Comparison of ENCODE assay signal across 8 mouse cellular contexts in the genomic region with DNA sequence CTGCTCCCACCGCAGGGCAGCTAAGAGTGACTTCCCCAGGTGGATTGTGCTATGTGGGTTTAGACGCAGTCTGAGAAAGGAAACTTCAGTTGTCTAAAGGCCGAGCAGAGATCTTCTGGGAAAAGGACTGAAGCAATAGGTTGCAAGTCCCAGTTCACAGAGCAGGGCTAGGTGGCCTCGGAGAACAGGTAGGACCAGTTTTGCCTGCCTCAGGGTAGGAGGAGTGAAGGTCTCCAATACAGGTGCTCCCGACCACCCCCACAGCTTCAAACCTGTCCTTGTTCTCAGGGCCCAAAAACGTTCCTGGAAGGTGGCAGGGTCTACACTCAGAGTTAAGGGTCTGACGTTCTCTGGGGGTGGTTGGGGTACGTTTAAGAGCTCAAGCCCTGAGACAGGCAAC. TPM values are rescaled to one million over a fixed set of nuclear protein-coding genes. Genes with fewer than 3 reads are reported as not detected.
DNase-seq lines count a peak whose midpoint lies in the region; ATAC-seq and TF ChIP-seq lines count a peak whose summit lies in the region.

TSS of gene Chmp4b (plus strand) at position 343 of the 400 bp plus-strand sequence.

- H3K4me2 ChIP-seq in forebrain, embryonic 13.5 days: no peak within 1 kb of the TSS

- no peaks in the 10 kb centered on the region for H3K9me3 ChIP-seq in forebrain, embryonic 13.5 days (replicated peaks)
- H3K9me3 ChIP-seq in hindbrain, embryonic 10.5 days: no peaks in the 10 kb centered on the region; the same call in 1 of the 2 replicates

- H3K27me3 ChIP-seq in testis, adult 2 months (ENCODE audit: control insufficient read depth, insufficient read depth, low read length): no peaks in the 10 kb centered on the region
- no peaks in the 10 kb centered on the region for H3K27me3 ChIP-seq in forebrain, embryonic 13.5 days
- no peaks in the 10 kb centered on the region for H3K27me3 ChIP-seq in hindbrain, embryonic 10.5 days (ENCODE audit: insufficient read depth, poor library complexity, severe bottlenecking)

- no peak for ATAC-seq in forebrain, embryonic 13.5 days
- no peak for ATAC-seq in megakaryocyte progenitor cell, adult 5-6 weeks (replicated peaks; ENCODE audit: poor library complexity)
- ATAC-seq in inflammation-experienced regulatory T-cells, adult 6 months: no peak

- DNase-seq in testis, postnatal 14 days (ENCODE audit: low spot score): no peak
- peak; percentile 28 for DNase-seq in hindbrain, embryonic 10.5 days (ENCODE audit: low spot score)
- no peak for DNase-seq in left cerebral cortex, adult 8-10 months (ENCODE audit: low spot score in 2 of 2)
- DNase-seq in right cerebral cortex, postnatal 25 days: no peak

- H3K27ac ChIP-seq in testis, adult 2 months (ENCODE audit: control insufficient read depth, insufficient read depth, low read depth, low read length): no peak within 1 kb of the TSS
- H3K27ac ChIP-seq in forebrain, embryonic 13.5 days: no peak within 1 kb of the TSS
- peak within 1 kb of the TSS; percentile 56 for H3K27ac ChIP-seq in hindbrain, embryonic 10.5 days

- peak within 1 kb of the TSS; percentile 35 for H3K4me3 ChIP-seq in testis, adult 2 months (ENCODE audit: control insufficient read depth, low read depth, low read length)
- no peak within 1 kb of the TSS for H3K4me3 ChIP-seq in forebrain, embryonic 13.5 days
- no peak within 1 kb of the TSS for H3K4me3 ChIP-seq in hindbrain, embryonic 10.5 days

- TF ChIP-seq CTCF in testis, adult 2 months (IDR thresholded peaks at IDR 0.05; ENCODE audit: control insufficient read depth, insufficient read depth, insufficient replicate concordance, low read depth, low read length): no peak

- H3K9ac ChIP-seq in forebrain, embryonic 13.5 days: no peak within 1 kb of the TSS

- peaks cover 2% of the 10 kb centered on the region for H3K4me1 ChIP-seq in testis, adult 2 months (ENCODE audit: control insufficient read depth, insufficient read depth, low read length)
- 0 out of 2 replicates have a peak, but pooled peaks cover 2% of the 10 kb centered on the region for H3K4me1 ChIP-seq in forebrain, embryonic 13.5 days
- peaks cover 13% of the 10 kb centered on the region for H3K4me1 ChIP-seq in hindbrain, embryonic 10.5 days (replicated peaks)

- WGBS in forebrain, embryonic 13.5 days: 62% methylated on average over 8 of the region's 8 CpGs
- WGBS in hindbrain, embryonic 10.5 days: 60% methylated on average over 8 of the region's 8 CpGs

- TF ChIP-seq POLR2A in testis, adult 2 months (IDR thresholded peaks at IDR 0.05; ENCODE audit: control insufficient read depth, low read depth, low read length): no peak

- no peaks in the 10 kb centered on the region for H3K36me3 ChIP-seq in testis, adult 2 months (ENCODE audit: control insufficient read depth, insufficient read depth, low read length)
- peaks cover 5% of the 10 kb centered on the region for H3K36me3 ChIP-seq in forebrain, embryonic 13.5 days (ENCODE audit: poor library complexity, severe bottlenecking)
- H3K36me3 ChIP-seq in hindbrain, embryonic 10.5 days: 0 out of 2 replicates have a peak, but pooled peaks cover 4% of the 10 kb centered on the region

RNA-seq across cellular contexts. Expression of gene Chmp4b, which starts in this region (rescaled TPM):
- 133 and 135 TPM in 2 replicates for polyA plus RNA-seq in testis, adult 2 months (2012; rRNA removed)
- polyA plus RNA-seq in forebrain, embryonic 13.5 days (2015; fragmentation: Nextera tagmentation; extraction: Ambion mirVana): 22.4 and 24.9 TPM in 2 replicates
- 13.3 and 18.1 TPM in 2 replicates for polyA plus RNA-seq in hindbrain, embryonic 10.5 days (2016; fragmentation: Nextera tagmentation; extraction: Ambion mirVana)
- total RNA-seq in left cerebral cortex, adult 8-10 months (2022): 100 to 1,000 TPM; 201 to 231 (median 219) TPM
- total RNA-seq in megakaryocyte progenitor cell, adult 5-6 weeks (2015): 81.2 and 89.4 TPM in 2 replicates
- total RNA-seq in megakaryocyte progenitor cell, adult 5-6 weeks (2017): 103 and 120 TPM in 2 replicates
- 1 to 10 TPM; 2.8 to 6.5 (median 5.4) TPM for polyA plus RNA-seq in inflammation-experienced regulatory T-cells, adult 6 months (2017; shearing (Covaris generic))
